Mouse (Mus musculus): Measurements from ENCODE around the gene Cfap45.

DNA sequence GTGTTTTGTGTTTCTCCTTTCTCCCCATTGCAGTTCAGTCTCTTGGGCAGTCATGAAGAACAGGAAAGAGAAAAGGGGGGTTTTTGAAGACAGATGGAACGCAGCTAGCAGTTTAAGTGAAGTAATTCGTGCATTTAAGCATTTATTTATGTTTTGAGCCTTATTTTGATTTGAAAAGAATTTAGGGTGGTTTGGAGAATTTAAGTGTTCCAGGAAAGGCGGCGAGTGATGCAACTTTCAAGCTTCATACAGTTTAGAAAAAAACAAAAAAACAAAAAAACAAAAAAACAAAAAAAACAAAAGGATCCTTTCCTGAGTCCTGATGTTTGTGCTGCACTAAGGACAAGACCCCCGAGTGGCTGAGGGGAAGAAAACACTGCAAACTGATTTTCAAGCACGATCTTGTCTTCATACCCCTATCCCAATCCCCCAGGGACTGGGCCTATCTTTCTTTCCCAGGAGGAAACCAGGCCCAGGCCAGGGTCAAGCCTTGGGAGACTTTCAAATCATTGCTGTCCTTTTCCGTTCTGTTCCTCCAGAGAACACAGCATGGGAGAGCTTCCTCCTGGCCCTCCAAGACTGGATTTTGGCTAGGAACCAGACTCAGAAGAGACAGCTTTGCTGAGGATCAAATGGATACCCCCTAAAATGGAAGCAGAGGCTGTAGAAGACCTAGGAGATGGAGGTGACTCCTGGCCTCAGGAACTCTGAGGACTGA lies 5.9 kb upstream of the Cfap45 start:
- TF ChIP-seq EP300 (optimal IDR thresholded peaks at IDR 0.05): no peak
- no peak for TF ChIP-seq CTCF (IDR thresholded peaks at IDR 0.05; ENCODE audit: low read depth)

Measured in stomach, postnatal 0 days (tissue).